Mouse (Mus musculus) stomach, embryonic 14.5 days (tissue): ENCODE data around the gene Spink4. TPM values are rescaled to one million over a fixed set of nuclear protein-coding genes. Genes with fewer than 3 reads are reported as not detected.

ENCODE experiments used
- ATAC-seq: fragments of 200-750 bp; cut with Nextera tagmentation; 2 replicates; pipeline ENCODE4 v1.8.0; 2017; ENCODE audit warnings: low read depth, moderate TSS enrichment; ENCODE audit not compliant: insufficient number of reproducible peaks, insufficient read depth, low FRiP score
- H3K27ac ChIP-seq: fragments of 300-500 bp; sonication (generic); 2 replicates; pipeline ENCODE4 v1.5.1; 2014; ENCODE audit warnings: mild to moderate bottlenecking, low read length, moderate library complexity, mixed read lengths
- H3K27me3 ChIP-seq: fragments of 300-500 bp; sonication (generic); 2 replicates; pipeline ENCODE4 v1.6.1; 2014; ENCODE audit warnings: low read length, control low read depth, mixed read lengths; ENCODE audit not compliant: control insufficient read depth, insufficient read depth
- H3K36me3 ChIP-seq: fragments of 300-500 bp; sonication (generic); 2 replicates; pipeline ENCODE4 v1.6.1; 2014; ENCODE audit warnings: mild to moderate bottlenecking, control low read depth, low read length, moderate library complexity, mixed read lengths; ENCODE audit not compliant: control insufficient read depth, insufficient read depth
- H3K4me1 ChIP-seq: fragments of 300-500 bp; sonication (generic); 2 replicates; pipeline ENCODE4 v1.6.1; 2014; ENCODE audit warnings: low read length, control low read depth, mixed read lengths; ENCODE audit not compliant: control insufficient read depth, insufficient read depth
- H3K4me2 ChIP-seq: fragments of 300-500 bp; sonication (generic); replicated peaks from 2 replicates; pipeline ENCODE4 v1.6.1; 2014; ENCODE audit warnings: low read depth, low read length, control low read depth
- H3K4me3 ChIP-seq: fragments of 300-500 bp; sonication (generic); 2 replicates; pipeline ENCODE4 v1.5.1; 2014; ENCODE audit warnings: low read depth, low read length, control low read depth
- H3K9ac ChIP-seq: fragments of 300-500 bp; sonication (generic); replicated peaks from 2 replicates; pipeline ENCODE4 v1.6.1; 2014; ENCODE audit warnings: low read depth, mild to moderate bottlenecking, control low read depth, low read length, moderate library complexity, mixed read lengths
- H3K9me3 ChIP-seq: fragments of 300-500 bp; sonication (generic); 2 replicates; pipeline ENCODE4 v1.6.1; 2016; ENCODE audit warnings: low read depth, low read length, control low read depth; ENCODE audit not compliant: control insufficient read depth
- WGBS: fragments of 180-500 bp; shearing (Covaris S2); extraction: QIAGEN DNeasy Blood & Tissue Kit; methylation state at CpG from one replicate; pipeline ENCODE4 v1.1.7; 2014; 5-methylcytosine and 5-hydroxymethylcytosine counted together
- polyA plus RNA-seq: library from polyadenylated mRNA; unstranded; fragments of >200 nt; fragmentation: Nextera tagmentation; extraction: Ambion mirVana; gene quantifications from 2 replicates; pipeline ENCODE4 v1.2.1, GENCODE M21; 2014

Spink4 gene
- polyA plus RNA-seq, 1 experiment from 2014 or later: not detected

- H3K9ac ChIP-seq: no peak overlapping the region
- H3K4me1 ChIP-seq: no peaks in the 10 kb centered on the region
- no peak overlapping the region for H3K4me3 ChIP-seq
- no peaks in the 10 kb centered on the region for H3K9me3 ChIP-seq
- no peak overlapping the region for H3K27ac ChIP-seq
- no peaks in the 10 kb centered on the region for H3K27me3 ChIP-seq
- no peaks in the 10 kb centered on the region for H3K36me3 ChIP-seq
- no peak overlapping the region for H3K4me2 ChIP-seq
- ATAC-seq: no peak
Measured at GRCm38 (mm10) chr4:40914287-40914867, 5.5 kb upstream of the Spink4 start.

- H3K27ac ChIP-seq: no peak overlapping the region
- no peak overlapping the region for H3K9ac ChIP-seq
- H3K4me2 ChIP-seq: no peak overlapping the region
- no peaks in the 10 kb centered on the region for H3K27me3 ChIP-seq
- no peak for ATAC-seq
- H3K36me3 ChIP-seq: no peaks in the 10 kb centered on the region
- WGBS: 71% methylated on average over 5 of the region's 5 CpGs
- H3K4me3 ChIP-seq: no peak overlapping the region
- no peaks in the 10 kb centered on the region for H3K9me3 ChIP-seq
- no peaks in the 10 kb centered on the region for H3K4me1 ChIP-seq
Measured at GRCm38 (mm10) chr4:40915947-40916346, 3.9 kb upstream of the Spink4 start.

DNA sequence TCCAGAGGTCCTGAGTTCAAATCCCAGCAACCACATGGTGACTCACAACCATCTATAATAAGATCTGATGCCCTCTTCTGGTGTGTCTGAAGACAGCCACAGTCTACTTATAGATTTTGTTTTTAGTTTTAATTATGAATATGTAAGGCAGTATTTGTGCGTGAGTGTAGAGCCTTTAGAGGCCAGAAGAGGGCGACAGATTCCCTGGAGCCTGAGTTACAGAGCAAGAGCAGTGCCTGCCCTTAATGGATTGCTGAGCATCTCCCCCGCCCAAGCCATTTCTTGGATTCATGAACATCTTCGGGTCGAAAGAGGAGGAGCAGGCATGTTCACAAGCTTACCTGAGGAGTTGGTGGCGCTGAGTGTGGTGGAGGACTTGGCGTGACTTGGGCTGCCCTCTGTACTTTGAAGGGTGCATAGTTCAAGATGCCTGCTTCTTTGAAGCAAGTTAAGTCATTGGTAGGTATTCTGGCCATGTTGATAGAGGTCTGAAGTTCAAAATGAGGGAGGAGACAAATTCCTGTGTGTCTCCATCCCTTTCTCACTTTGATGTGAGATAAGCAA is 3.2 kb upstream of the Spink4 start:
- Histone ChIP-seq H3K27ac (no peak overlapping the region), H3K4me1 (no peaks in the 10 kb centered on the region), H3K4me2 (no peak overlapping the region), H3K27me3 (no peaks in the 10 kb centered on the region), H3K9me3 (no peaks in the 10 kb centered on the region), H3K9ac (no peak overlapping the region), H3K4me3 (no peak overlapping the region), H3K36me3 (no peaks in the 10 kb centered on the region)
- 89% methylated on average over 7 of the region's 7 CpGs for WGBS
- no peak for ATAC-seq

DNA sequence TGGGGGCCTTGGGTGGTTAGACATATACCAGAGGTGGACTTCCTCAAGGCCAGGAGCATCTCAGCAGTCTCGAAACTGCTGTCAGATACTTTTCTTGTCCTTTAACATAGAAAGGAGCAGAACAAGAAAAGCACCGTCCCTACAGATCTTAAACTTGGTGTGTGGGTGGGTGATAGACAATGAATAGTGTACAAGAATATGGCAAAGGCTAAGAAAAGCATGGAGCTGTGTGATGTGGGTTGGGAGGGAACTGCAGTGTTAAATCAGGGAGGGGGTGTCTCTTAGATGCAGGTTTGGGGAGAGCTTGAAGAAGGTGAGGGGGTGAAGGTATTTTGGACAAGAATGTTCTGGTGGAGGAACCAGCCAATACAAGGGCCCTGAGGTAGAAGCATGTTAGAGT is 724 bp downstream of the Spink4 start:
- ATAC-seq: no peak
- H3K27me3 ChIP-seq: no peaks in the 10 kb centered on the region
- no peak overlapping the region for H3K9ac ChIP-seq
- no peaks in the 10 kb centered on the region for H3K36me3 ChIP-seq
- no peak overlapping the region for H3K4me3 ChIP-seq
- 73% methylated on average over 2 of the region's 2 CpGs for WGBS
- H3K4me1 ChIP-seq: no peaks in the 10 kb centered on the region
- no peaks in the 10 kb centered on the region for H3K9me3 ChIP-seq
- no peak overlapping the region for H3K4me2 ChIP-seq
- no peak overlapping the region for H3K27ac ChIP-seq

DNA sequence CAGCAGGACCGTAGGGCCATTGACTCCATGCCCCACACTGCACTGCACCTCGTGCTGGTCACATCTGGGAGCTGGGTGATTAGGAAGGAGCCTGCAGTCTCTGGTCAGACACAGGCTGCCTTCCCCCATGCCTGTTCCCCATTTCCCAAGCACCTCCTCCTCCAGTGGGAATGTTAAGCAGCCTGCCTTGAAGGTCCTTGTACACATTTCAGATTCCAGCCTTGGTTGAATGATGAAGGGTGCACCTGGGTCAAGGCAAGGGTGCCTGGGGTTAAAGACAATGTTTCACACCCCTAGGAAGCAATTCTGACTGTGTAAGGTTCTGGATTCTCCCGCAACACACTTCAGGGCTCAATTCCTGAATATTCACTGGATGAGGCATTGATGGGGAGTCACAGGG is 1.4 kb downstream of the Spink4 start:
- 67% methylated on average over 3 of the region's 3 CpGs for WGBS
- no peak overlapping the region for H3K4me3 ChIP-seq
- no peaks in the 10 kb centered on the region for H3K4me1 ChIP-seq
- no peak overlapping the region for H3K9ac ChIP-seq
- H3K27me3 ChIP-seq: no peaks in the 10 kb centered on the region
- no peak for ATAC-seq
- H3K27ac ChIP-seq: no peak overlapping the region
- H3K36me3 ChIP-seq: no peaks in the 10 kb centered on the region
- no peak overlapping the region for H3K4me2 ChIP-seq
- H3K9me3 ChIP-seq: no peaks in the 10 kb centered on the region

GRCm38 (mm10) chr4:40923087-40923651 is 3.3 kb downstream of the Spink4 start:
- Histone ChIP-seq H3K27ac (no peak overlapping the region), H3K9ac (no peak overlapping the region), H3K36me3 (no peaks in the 10 kb centered on the region), H3K4me2 (no peak overlapping the region), H3K4me3 (no peak overlapping the region), H3K27me3 (no peaks in the 10 kb centered on the region), H3K4me1 (no peaks in the 10 kb centered on the region), H3K9me3 (no peaks in the 10 kb centered on the region)
- ATAC-seq: no peak
- 74% methylated on average over 6 of the region's 6 CpGs for WGBS

DNA sequence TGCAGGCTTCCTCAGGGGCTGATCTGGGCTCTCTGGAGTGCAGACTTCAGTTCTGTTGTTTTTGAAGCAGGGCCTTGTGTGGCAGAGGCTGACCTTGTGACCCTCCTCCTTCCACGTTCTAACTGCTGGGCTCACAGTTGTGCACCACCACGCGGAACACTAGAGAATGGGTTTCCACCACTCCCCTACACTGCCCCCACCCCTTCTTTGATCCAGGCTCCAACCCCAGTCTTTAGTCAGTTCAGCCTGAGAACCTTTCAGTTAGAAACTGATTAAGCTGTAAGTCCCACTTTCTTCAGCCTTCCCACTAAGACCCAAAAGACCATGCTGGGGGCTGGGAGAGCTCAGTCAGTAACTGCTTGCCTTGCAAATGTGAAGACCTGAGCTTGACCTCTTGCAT is 5.7 kb downstream of the Spink4 start:
- no peaks in the 10 kb centered on the region for H3K4me1 ChIP-seq
- no peaks in the 10 kb centered on the region for H3K9me3 ChIP-seq
- WGBS: 54% methylated on average over 3 of the region's 3 CpGs
- H3K36me3 ChIP-seq: no peaks in the 10 kb centered on the region
- no peak overlapping the region for H3K27ac ChIP-seq
- H3K9ac ChIP-seq: no peak overlapping the region
- H3K27me3 ChIP-seq: no peaks in the 10 kb centered on the region
- no peak for ATAC-seq
- H3K4me3 ChIP-seq: no peak overlapping the region
- H3K4me2 ChIP-seq: no peak overlapping the region

- Histone ChIP-seq H3K9me3 (no peaks in the 10 kb centered on the region), H3K4me2 (no peak overlapping the region), H3K27ac (no peak overlapping the region), H3K4me3 (no peak overlapping the region), H3K36me3 (peaks cover 14% of the 10 kb centered on the region), H3K9ac (no peak overlapping the region), H3K27me3 (no peaks in the 10 kb centered on the region), H3K4me1 (no peaks in the 10 kb centered on the region)
- WGBS: 83% methylated on average over 7 of the region's 7 CpGs
- no peak for ATAC-seq
Measured at GRCm38 (mm10) chr4:40929046-40929445, 9.2 kb downstream of the Spink4 start.

DNA sequence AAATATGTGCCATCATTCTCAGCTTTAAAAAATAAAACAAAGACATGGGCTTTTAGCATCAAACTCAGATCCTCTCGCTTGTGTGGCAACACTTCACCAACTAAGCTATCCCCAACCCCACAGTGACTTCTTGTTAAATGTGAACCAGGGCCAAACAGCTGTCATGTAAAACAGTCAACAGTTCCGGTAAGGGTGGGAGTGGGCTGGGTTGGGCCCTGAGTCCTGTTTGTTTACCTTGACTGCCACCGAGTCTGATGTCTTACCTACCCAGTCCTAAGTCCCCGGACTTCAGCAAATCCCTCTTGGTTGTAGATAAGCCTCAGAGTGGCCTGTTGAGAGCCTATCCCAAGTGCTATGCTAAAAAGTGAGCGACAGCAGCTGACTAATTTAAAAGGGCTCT is 13.8 kb downstream of the Spink4 start:
- Histone ChIP-seq H3K27ac (no peak overlapping the region), H3K4me3 (no peak overlapping the region), H3K4me1 (no peaks in the 10 kb centered on the region), H3K36me3 (peaks cover 43% of the 10 kb centered on the region), H3K4me2 (no peak overlapping the region), H3K27me3 (no peaks in the 10 kb centered on the region), H3K9ac (no peak overlapping the region), H3K9me3 (no peaks in the 10 kb centered on the region)
- no peak for ATAC-seq
- WGBS: 81% methylated on average over 5 of the region's 5 CpGs
